Mouse (Mus musculus) intestine, embryonic 14.5 days (tissue): ENCODE results near the gene Gipc3. TPM values are rescaled to one million over a fixed set of nuclear protein-coding genes. Genes with fewer than 3 reads are reported as not detected.

Experiments
- microRNA-seq: library from miRNA; unstranded; fragments of <30 nt; microRNA quantifications from one replicate; pipeline ENCODE4, GENCODE M21; 2016
- polyA plus RNA-seq: library from polyadenylated mRNA; unstranded; fragments of >200 nt; fragmentation: Nextera tagmentation; extraction: Ambion mirVana; gene quantifications from 2 replicates; pipeline ENCODE4 v1.2.1, GENCODE M21; 2014

Gene Gipc3
- polyA plus RNA-seq, 1 experiment from 2014 or later: 0.07 TPM

Small RNA genes within 50 kb of the gene (microRNA-seq; reads per million reads assigned to microRNA genes)
- gene Mir6913: not detected

Other genes starting within 250 kb of the Gipc3 start
- gene Creb3l3, start 244.4 kb downstream of the Gipc3 start, polyA plus RNA-seq: 0.65 and 1.0 TPM in 2 replicates
- gene Map2k2, start 237.4 kb downstream of the Gipc3 start, polyA plus RNA-seq: 174 and 185 TPM in 2 replicates
- 23.2 and 28.7 TPM in 2 replicates for gene Zbtb7a, start 208.0 kb downstream of the Gipc3 start, polyA plus RNA-seq
- gene Pias4, start 175.3 kb downstream of the Gipc3 start, polyA plus RNA-seq: 40.8 and 43.3 TPM in 2 replicates
- 484 and 490 TPM in 2 replicates for gene Eef2, start 166.6 kb downstream of the Gipc3 start, polyA plus RNA-seq
- gene Dapk3, start 160.3 kb downstream of the Gipc3 start, polyA plus RNA-seq: 57.8 and 58.8 TPM in 2 replicates
- gene 4930442H23Rik, start 159.4 kb downstream of the Gipc3 start, polyA plus RNA-seq: not detected in 2 replicates
- 0.22 TPM in 2 replicates for gene Nmrk2, start 141.2 kb downstream of the Gipc3 start, polyA plus RNA-seq
- gene Atcay, start 112.4 kb downstream of the Gipc3 start, polyA plus RNA-seq: 2.2 and 2.8 TPM in 2 replicates
- 6.9 and 8.1 TPM in 2 replicates for gene Zfr2, start 110.1 kb downstream of the Gipc3 start, polyA plus RNA-seq
- 2.5 and 4.1 TPM in 2 replicates for gene Matk, start 90.3 kb downstream of the Gipc3 start, polyA plus RNA-seq
- gene Mrpl54, start 76.3 kb downstream of the Gipc3 start, polyA plus RNA-seq: 253 and 260 TPM in 2 replicates
- 51.0 and 51.7 TPM in 2 replicates for gene Apba3, start 76.3 kb downstream of the Gipc3 start, polyA plus RNA-seq
- 35.1 and 44.4 TPM in 2 replicates for gene Tjp3, start 51.7 kb downstream of the Gipc3 start, polyA plus RNA-seq
- 57.3 and 57.5 TPM in 2 replicates for gene Pip5k1c, start 50.3 kb downstream of the Gipc3 start, polyA plus RNA-seq
- gene Cactin, start 22.2 kb downstream of the Gipc3 start, polyA plus RNA-seq: 26.0 and 27.7 TPM in 2 replicates
- 22.3 and 23.6 TPM in 2 replicates for gene Tbxa2r, start 14.5 kb downstream of the Gipc3 start, polyA plus RNA-seq
- gene Hmg20b, start 7.2 kb upstream of the Gipc3 start, polyA plus RNA-seq: 85.0 and 86.8 TPM in 2 replicates
- 4.8 and 6.9 TPM in 2 replicates for gene Mfsd12, start 14.2 kb upstream of the Gipc3 start, polyA plus RNA-seq
- 0.58 and 0.59 TPM in 2 replicates for gene 4930404N11Rik, start 22.6 kb upstream of the Gipc3 start, polyA plus RNA-seq
- 93.3 and 93.9 TPM in 2 replicates for gene Fzr1, start 35.2 kb upstream of the Gipc3 start, polyA plus RNA-seq
- gene Dohh, start 41.2 kb upstream of the Gipc3 start, polyA plus RNA-seq: 70.7 and 70.8 TPM in 2 replicates
- gene Gm48551, start 41.2 kb upstream of the Gipc3 start, polyA plus RNA-seq: 2.4 and 4.2 TPM in 2 replicates
- gene Gm48552, start 45.7 kb upstream of the Gipc3 start, polyA plus RNA-seq: 0.37 and 0.44 TPM in 2 replicates
- gene Smim24, start 49.8 kb upstream of the Gipc3 start, polyA plus RNA-seq: 99.8 and 125 TPM in 2 replicates
- 52.4 and 57.2 TPM in 2 replicates for gene Nfic, start 112.4 kb upstream of the Gipc3 start, polyA plus RNA-seq
- 1.3 and 1.8 TPM in 2 replicates for gene Celf5, start 139.4 kb upstream of the Gipc3 start, polyA plus RNA-seq
- gene Ncln, start 153.1 kb upstream of the Gipc3 start, polyA plus RNA-seq: 82.4 and 99.0 TPM in 2 replicates
- 0.53 and 0.65 TPM in 2 replicates for gene S1pr4, start 156.9 kb upstream of the Gipc3 start, polyA plus RNA-seq
- 0.73 and 0.84 TPM in 2 replicates for gene Gna15, start 181.0 kb upstream of the Gipc3 start, polyA plus RNA-seq
- 145 and 171 TPM in 2 replicates for gene Gna11, start 201.9 kb upstream of the Gipc3 start, polyA plus RNA-seq
- 395 and 515 TPM in 2 replicates for gene Aes, start 216.2 kb upstream of the Gipc3 start, polyA plus RNA-seq
- gene Tle2, start 231.3 kb upstream of the Gipc3 start, polyA plus RNA-seq: 15.8 and 17.8 TPM in 2 replicates